Mouse (Mus musculus) kidney, embryonic 14.5 days (tissue): Measurements from ENCODE around the gene Dlat. TPM values are rescaled to one million over a fixed set of nuclear protein-coding genes. Genes with fewer than 3 reads are reported as not detected.

ENCODE experiments used
- ATAC-seq: fragments of 200-750 bp; cut with Nextera tagmentation; 2 replicates; pipeline ENCODE4 v1.8.0; 2017; ENCODE audit warnings: moderate number of reproducible peaks, mild to moderate bottlenecking, moderate TSS enrichment, moderate library complexity; ENCODE audit not compliant: low FRiP score, low TSS enrichment
- H3K27ac ChIP-seq: fragments of 300-500 bp; sonication (generic); 2 replicates; pipeline ENCODE4 v1.5.1; 2014; ENCODE audit warnings: low read depth, mild to moderate bottlenecking, low read length, moderate library complexity, mixed read lengths
- H3K27me3 ChIP-seq: fragments of 300-500 bp; sonication (generic); 2 replicates; pipeline ENCODE4 v1.6.1; 2014; ENCODE audit warnings: mild to moderate bottlenecking, low read length; ENCODE audit not compliant: control insufficient read depth, insufficient read depth
- H3K36me3 ChIP-seq: fragments of 300-500 bp; sonication (generic); 2 replicates; pipeline ENCODE4 v1.6.1; 2014; ENCODE audit warnings: low read length, mixed read lengths; ENCODE audit not compliant: control insufficient read depth, insufficient read depth
- H3K4me1 ChIP-seq: fragments of 300-500 bp; sonication (generic); 2 replicates; pipeline ENCODE4 v1.6.1; 2014; ENCODE audit warnings: low read length, mixed read lengths; ENCODE audit not compliant: control insufficient read depth, insufficient read depth
- H3K4me2 ChIP-seq: fragments of 300-500 bp; sonication (generic); replicated peaks from 2 replicates; pipeline ENCODE4 v1.6.1; 2014; ENCODE audit warnings: low read depth, mild to moderate bottlenecking, low read length
- H3K4me3 ChIP-seq: fragments of 300-500 bp; sonication (generic); 2 replicates; pipeline ENCODE4 v1.5.1; 2014; ENCODE audit warnings: mild to moderate bottlenecking, low read length
- H3K9ac ChIP-seq: fragments of 300-500 bp; sonication (generic); 2 replicates; pipeline ENCODE4 v1.6.1; 2014; ENCODE audit warnings: low read depth, mild to moderate bottlenecking, low read length, moderate library complexity
- H3K9me3 ChIP-seq: fragments of 300-500 bp; sonication (generic); 2 replicates; pipeline ENCODE4 v1.6.1; 2016; ENCODE audit warnings: low read length; ENCODE audit not compliant: control insufficient read depth
- WGBS: fragments of 180-500 bp; shearing (Covaris S2); extraction: QIAGEN DNeasy Blood & Tissue Kit; methylation state at CpG from one replicate; pipeline ENCODE4 v1.1.7; 2014; 5-methylcytosine and 5-hydroxymethylcytosine counted together
- polyA plus RNA-seq: library from polyadenylated mRNA; unstranded; fragments of >200 nt; fragmentation: Nextera tagmentation; extraction: Ambion mirVana; gene quantifications from 2 replicates; pipeline ENCODE4 v1.2.1, GENCODE M21; 2014

Dlat gene
- 48.1 and 60.9 TPM in 2 replicates for polyA plus RNA-seq

GRCm38 (mm10) chr9:50659392-50660217, at the start of gene Dlat:
TSS of gene Dlat (minus strand) at chr9:50659780.
- peak within 1 kb of the TSS; percentile 88 for H3K9ac ChIP-seq
- H3K9me3 ChIP-seq = no peaks in the 10 kb centered on the region
- WGBS = 1% methylated on average over 63 of the region's 63 CpGs
- peaks cover 22% of the 10 kb centered on the region; the same call in 1 of the 2 replicates for H3K36me3 ChIP-seq
- H3K27me3 ChIP-seq = no peaks in the 10 kb centered on the region
- ATAC-seq = peak; percentile 94
- H3K27ac ChIP-seq = peak within 1 kb of the TSS; percentile 81
- peak within 1 kb of the TSS; percentile 76 for H3K4me2 ChIP-seq
- peak within 1 kb of the TSS; percentile 95 for H3K4me3 ChIP-seq
- peaks cover 11% of the 10 kb centered on the region; the same call in 1 of the 2 replicates for H3K4me1 ChIP-seq

- Histone ChIP-seq H3K4me1 (no peaks in the 10 kb centered on the region), H3K4me2 (no peak overlapping the region), H3K9me3 (no peaks in the 10 kb centered on the region), H3K36me3 (no peaks in the 10 kb centered on the region), H3K27ac (no peak overlapping the region), H3K27me3 (no peaks in the 10 kb centered on the region), H3K9ac (no peak overlapping the region), H3K4me3 (no peak overlapping the region)
- ATAC-seq = no peak
- 43% methylated on average over 2 of the region's 2 CpGs for WGBS
Measured at GRCm38 (mm10) chr9:50709108-50709507, 49.5 kb upstream of the Dlat start.

- Histone ChIP-seq H3K4me2 (no peak overlapping the region), H3K9me3 (no peaks in the 10 kb centered on the region), H3K4me3 (no peak overlapping the region), H3K4me1 (no peaks in the 10 kb centered on the region), H3K36me3 (no peaks in the 10 kb centered on the region), H3K27me3 (no peaks in the 10 kb centered on the region), H3K27ac (no peak overlapping the region), H3K9ac (no peak overlapping the region)
- 65% methylated on average over 6 of the region's 6 CpGs for WGBS
- ATAC-seq = no peak
Measured at GRCm38 (mm10) chr9:50704907-50705306, 45.3 kb upstream of the Dlat start.

GRCm38 (mm10) chr9:50700921-50701691, 41.5 kb upstream of the Dlat start:
- Histone ChIP-seq H3K36me3 (no peaks in the 10 kb centered on the region), H3K4me2 (no peak overlapping the region), H3K9ac (no peak overlapping the region), H3K9me3 (no peaks in the 10 kb centered on the region), H3K4me1 (peaks cover 12% of the 10 kb centered on the region; the same call in 1 of the 2 replicates), H3K27me3 (no peaks in the 10 kb centered on the region; the same call in 1 of the 2 replicates), H3K27ac (no peak overlapping the region), H3K4me3 (no peak overlapping the region)
- ATAC-seq = no peak
- WGBS = 54% methylated on average over 11 of the region's 11 CpGs

GRCm38 (mm10) chr9:50698418-50699409, 39.1 kb upstream of the Dlat start:
- ATAC-seq = peak; percentile 57
- WGBS = 1% methylated on average over 70 of the region's 70 CpGs
- H3K27ac ChIP-seq = no peak overlapping the region
- no peaks in the 10 kb centered on the region for H3K36me3 ChIP-seq
- no peaks in the 10 kb centered on the region for H3K9me3 ChIP-seq
- peak overlapping the region; percentile 53 for H3K9ac ChIP-seq
- peaks cover 12% of the 10 kb centered on the region; the same call in 1 of the 2 replicates for H3K4me1 ChIP-seq
- peak overlapping the region; percentile 49 for H3K4me3 ChIP-seq
- H3K27me3 ChIP-seq = no peaks in the 10 kb centered on the region; the same call in 1 of the 2 replicates
- peak overlapping the region; percentile 93 for H3K4me2 ChIP-seq

- Histone ChIP-seq H3K4me2 (peak overlapping the region; percentile 93), H3K27ac (no peak overlapping the region), H3K9ac (peak overlapping the region; percentile 34; the same call in 1 of the 2 replicates), H3K4me3 (peak overlapping the region; percentile 22), H3K27me3 (no peaks in the 10 kb centered on the region; the same call in 1 of the 2 replicates), H3K36me3 (no peaks in the 10 kb centered on the region), H3K4me1 (peaks cover 12% of the 10 kb centered on the region; the same call in 1 of the 2 replicates), H3K9me3 (no peaks in the 10 kb centered on the region)
- ATAC-seq = peak; percentile 63
- under 1% methylated on average over 12 of the region's 12 CpGs for WGBS
Measured at GRCm38 (mm10) chr9:50697706-50698041, 38.1 kb upstream of the Dlat start.

- H3K4me1 ChIP-seq = peaks cover 12% of the 10 kb centered on the region; the same call in 1 of the 2 replicates
- no peak overlapping the region for H3K27ac ChIP-seq
- WGBS = 63% methylated on average over 12 of the region's 12 CpGs
- H3K4me3 ChIP-seq = peak overlapping the region; percentile 22
- no peak for ATAC-seq
- no peaks in the 10 kb centered on the region for H3K9me3 ChIP-seq
- H3K9ac ChIP-seq = peak overlapping the region; percentile 34; the same call in 1 of the 2 replicates
- peak overlapping the region; percentile 93 for H3K4me2 ChIP-seq
- H3K27me3 ChIP-seq = no peaks in the 10 kb centered on the region; the same call in 1 of the 2 replicates
- H3K36me3 ChIP-seq = no peaks in the 10 kb centered on the region
Measured at GRCm38 (mm10) chr9:50696851-50697705, 37.5 kb upstream of the Dlat start.
